Mouse (Mus musculus) right cerebral cortex, adult 2 months (tissue): Measurements from ENCODE around the gene Cops7a.

Experiments used
- DNase-seq, 2 experiments: peaks; one replicate each; pipeline ENCODE4 v3.0.0; 2021 to 2022; ENCODE audit warnings: low spot score in 2 of 2

Cops7a gene

DNA sequence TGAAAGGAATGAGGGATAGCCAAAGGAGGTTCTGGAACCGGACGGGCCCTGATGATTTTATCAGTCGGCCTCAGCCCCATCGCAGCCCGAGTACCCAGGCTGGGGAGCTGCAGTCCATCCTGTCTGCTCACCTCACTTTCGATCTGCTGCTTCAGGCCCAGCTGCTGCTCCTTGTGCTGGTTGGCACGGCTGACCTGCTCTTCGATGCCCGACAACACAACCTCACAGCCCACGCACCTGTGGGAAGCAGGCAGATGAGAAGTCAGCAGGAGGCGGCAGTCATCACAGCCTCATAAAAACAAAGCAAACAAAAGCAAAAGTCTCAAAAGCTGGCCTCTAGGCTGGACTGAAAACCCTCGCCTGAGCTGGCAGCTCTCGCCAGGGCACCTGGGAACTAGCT lies 5.4 kb downstream of the Cops7a start:
- DNase-seq, result no peak

DNA sequence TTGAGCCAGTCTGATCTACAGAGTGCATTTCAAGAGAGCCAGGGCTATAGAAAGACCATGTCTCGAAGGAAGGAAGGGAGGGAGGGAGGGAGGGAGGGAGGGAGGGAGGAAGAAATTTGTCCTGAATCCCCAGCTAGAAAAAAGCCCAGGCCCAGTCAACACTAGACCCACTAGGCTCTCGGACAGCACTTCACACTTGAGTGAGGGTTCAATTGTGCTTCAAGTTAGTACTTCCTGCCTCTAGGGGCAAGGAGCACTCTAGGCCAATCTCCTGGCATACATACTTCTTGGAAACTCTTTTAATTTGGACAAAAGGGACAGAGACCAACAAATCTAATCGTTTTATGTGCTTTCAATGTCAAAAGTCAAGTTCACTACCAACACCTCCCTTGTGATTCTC lies 7.2 kb downstream of the Cops7a start:
- no peak for DNase-seq

DNA sequence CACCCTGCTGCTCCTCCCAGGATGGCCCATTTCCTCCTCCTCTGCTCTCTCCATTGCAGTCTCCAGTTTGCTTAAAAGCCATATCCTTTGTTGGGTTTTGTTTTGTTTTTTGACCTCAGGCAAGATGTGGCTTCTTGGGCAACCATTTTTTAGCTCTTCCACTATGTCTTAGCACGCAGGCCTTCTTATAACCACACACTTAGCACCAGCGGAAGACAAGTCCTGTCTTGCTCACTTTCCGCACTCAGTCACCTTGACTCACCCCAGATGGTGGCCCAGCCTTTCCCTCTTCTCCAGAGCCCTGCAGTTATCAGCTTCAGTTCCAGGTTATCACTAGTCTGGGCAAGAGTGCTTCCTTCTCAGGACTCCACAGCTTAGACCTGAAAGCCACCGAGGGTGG lies 10.1 kb downstream of the Cops7a start:
- no peak for DNase-seq

DNA sequence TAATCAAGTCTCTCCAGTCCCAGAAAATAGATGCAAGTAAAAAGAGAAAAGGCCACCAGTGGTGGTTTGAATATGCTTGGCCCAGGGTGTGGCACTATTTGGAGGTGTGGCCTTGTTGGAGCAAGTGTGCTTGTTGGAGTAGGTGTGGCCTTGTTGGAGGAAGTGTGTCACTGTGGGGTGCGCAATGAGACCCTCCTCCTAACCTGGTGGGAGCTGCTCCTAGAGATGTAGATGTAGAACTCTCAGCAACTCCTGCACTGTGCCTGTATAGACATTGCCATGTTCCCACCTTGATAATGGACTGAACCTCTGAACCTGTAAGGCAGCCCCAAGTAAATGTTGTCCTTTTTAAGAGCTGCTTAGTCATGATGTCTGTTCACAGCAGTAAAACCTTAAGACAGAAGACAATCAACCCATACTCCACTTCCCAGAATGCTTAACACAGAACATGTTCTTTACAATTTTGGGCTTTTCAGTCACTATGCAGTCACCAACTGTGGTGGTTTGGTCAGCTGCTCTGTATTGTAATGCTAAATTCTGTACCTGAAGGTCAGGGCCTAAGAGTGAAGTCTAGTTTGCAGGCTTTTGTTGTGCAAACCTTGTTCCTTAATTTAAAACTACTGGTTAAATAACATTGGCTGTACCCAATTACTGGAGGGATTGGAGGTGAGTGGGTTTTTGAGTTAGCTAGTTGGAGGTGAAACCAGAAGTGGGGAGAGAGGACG lies 11.2 kb downstream of the Cops7a start:
- DNase-seq, result no peak

DNA sequence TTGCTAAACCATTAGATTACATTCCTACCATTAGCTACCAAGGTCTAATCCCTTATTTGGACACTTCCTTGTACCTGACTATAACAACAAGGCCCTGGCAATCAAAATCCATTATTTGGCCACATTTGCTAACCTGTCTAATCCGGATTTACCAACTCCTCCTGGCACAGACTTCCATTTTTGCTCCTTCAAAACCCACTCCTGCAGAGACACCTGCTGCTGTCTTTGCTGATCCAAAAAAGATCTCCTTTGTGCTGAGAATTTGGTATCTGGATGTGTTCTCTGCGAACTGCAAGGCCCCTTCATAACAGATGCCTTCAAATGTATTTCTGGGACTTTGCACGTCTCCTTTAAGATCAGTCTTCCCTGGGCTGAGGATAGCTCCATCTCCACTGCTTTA lies 21.8 kb downstream of the Cops7a start:
- DNase-seq, result no peak

DNA sequence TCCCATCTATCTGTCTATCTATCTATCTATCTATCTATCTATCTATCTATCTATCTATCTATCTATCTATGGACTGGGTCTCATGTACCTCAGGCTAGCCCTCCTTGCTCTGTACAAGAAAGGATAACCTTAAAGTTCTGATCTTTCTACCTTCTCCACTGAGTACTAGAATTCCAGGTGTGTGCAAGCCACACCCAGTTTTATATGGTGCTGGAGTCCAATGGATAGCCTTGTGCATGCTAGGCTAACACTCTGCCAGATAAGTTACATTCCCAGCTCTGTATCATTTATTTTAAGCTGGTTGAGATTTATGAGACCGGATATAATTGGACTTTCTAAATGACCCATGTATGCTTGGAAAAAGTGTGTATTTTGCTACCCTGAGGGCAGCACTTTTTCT lies 23.7 kb downstream of the Cops7a start:
- no peak for DNase-seq

DNA sequence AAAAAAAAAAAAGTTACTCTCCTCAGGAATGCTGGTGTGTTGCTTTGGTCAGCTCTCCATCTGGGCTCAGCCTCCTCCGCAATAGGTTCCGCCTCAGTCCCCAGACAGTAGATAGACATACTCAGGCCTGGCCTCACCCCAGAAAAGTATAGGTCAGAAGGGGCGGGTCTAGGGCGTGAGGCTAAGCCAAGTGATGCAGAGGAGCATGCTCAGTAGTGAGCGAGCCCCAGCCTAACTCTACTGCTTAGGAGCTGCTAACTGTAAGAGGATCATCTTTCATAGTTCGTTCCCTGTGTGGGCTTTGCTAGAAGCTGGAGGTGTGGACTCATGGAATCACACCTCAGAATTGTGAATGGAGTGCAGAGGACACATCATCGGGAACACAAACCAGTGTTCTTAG lies 26.8 kb downstream of the Cops7a start:
- DNase-seq, result no peak

DNA sequence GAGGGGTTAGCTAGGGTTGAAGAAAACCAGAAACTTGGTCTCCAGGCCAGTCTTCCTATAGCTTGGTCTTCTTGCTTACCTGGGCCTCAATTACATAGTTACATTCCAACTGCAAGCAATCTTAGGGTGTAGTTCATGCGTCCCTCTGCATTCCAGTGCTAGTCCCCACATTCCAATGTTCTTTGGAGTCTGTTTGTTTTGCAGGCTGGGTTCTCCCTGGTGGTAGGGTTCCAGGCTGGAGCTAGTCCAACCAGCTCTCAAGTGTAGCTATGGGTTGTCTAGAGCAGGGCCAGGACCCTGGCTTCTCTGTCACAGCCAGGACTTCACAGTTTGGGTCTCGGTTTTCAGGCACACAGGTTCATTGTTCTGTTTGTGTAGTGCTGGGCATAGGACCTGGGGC lies 27.8 kb downstream of the Cops7a start:
- DNase-seq, result no peak

DNA sequence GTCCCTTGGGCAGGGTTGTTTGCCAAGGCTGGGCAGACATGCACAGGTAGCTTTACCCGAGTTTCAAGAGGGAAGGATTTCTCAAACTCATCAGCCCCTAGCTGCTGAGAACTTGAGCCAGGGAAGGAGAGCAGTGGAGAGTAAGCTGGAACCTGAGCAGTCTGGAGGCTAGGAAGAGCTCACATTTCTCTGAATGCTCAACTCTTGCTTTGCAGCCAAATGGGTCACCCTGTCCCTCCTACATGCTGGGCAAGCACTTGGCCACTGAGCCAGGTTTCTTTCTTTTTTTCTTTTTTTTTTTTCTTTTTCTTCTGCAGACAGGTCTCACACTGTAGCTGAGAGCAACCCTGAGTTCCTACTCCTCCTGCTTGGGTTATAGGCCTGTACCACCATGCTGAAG lies 28.7 kb downstream of the Cops7a start:
- DNase-seq, result peak in 1 of 2 experiments; percentile 4

DNA sequence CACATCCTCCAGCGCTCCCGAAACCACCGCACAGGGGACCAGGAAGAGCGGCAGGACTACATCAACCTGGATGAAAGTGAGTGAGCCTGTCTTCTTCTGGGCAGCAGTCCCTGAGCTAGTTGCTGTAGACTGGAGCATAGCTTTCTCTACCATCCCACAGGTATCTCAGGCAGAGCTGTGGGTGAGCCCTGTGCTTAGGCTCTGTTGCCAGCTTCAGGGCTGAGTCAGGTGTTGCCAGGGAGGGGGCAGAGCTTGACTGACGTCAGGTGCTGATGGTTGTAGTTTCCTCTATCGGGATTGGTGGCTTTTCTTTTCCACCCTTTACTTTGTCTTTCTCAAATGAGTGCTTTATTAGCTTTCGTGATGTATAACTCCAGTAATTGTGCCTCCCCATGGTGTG lies 30.7 kb downstream of the Cops7a start:
- DNase-seq, result peak; percentile 42 to 53

DNA sequence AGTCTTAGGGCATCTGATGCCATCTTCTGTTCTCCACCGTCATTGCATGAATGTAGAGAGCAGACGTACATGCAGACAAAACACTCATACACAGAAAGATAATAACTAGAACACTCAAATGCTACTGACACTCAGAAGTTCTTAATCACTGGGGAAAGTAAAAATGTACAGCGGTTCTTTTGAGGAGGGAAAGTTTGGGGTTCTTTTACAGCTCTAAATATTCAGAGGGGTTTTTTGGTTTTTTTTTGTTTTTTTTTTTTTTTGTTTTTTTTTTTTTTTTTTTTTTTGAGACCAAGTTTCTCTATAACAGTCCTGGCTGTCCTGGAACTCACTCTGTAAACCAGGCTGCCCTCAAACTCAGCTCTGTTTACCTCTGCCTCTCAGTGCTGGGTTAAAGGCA lies 32.2 kb downstream of the Cops7a start:
- no peak for DNase-seq

DNA sequence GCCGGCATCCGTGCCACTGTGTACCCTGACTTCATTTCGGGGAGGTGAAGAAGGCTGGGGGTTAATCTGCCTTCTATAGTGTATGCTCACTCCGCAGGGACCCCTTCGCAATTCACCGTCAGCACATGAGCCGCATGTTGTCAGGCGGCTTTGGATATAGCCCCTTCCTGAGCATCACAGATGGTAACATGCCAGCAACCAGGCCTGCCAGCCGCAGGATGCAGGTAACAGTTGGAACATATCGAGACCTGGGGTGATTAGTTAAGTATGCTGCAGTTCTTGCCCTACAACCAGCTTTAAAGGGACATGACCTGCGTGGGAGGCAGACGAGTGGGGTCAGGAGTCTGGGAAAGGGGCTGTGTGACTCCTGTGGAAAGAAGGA lies 33.0 kb downstream of the Cops7a start:
- DNase-seq, result no peak

DNA sequence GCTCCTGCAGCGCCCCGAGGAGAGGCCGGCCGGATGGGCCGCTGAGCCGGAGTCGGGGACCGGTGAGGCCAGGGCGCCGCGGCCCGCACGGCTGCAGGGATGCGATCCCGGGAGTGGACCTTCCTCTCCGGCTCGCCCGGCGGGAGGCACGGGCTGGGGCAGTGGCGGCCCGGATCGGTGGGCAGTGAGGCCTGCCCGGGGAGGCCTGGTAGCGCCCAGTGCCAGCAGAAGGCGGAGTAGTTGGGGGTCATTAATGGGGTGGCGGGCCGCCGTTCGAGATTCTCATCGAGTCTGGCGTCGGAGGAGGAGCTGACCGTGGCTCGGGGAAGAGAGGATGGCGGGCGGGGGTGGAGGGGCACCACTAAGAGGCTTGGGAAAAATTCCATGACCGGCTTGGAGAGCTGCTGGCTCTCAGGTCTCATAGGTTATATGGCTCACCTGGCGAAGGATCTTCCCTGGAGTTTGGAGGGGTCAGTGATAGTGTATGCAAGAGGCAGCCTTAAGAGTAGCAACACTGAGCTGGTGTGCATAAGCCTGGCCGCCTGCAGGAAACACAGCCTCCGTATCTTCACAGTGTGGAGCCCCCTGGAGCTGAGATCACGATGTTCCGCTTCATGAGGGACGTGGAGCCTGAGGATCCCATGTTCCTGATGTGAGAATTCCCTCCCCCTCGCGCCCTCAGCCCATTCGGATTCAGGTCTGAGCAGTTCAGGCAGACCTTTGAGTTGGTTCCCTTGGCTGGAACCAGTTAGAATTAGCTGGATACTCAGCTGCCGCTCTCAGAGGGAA lies 33.6 kb downstream of the Cops7a start:
- peak; percentile 56 to 62 for DNase-seq

DNA sequence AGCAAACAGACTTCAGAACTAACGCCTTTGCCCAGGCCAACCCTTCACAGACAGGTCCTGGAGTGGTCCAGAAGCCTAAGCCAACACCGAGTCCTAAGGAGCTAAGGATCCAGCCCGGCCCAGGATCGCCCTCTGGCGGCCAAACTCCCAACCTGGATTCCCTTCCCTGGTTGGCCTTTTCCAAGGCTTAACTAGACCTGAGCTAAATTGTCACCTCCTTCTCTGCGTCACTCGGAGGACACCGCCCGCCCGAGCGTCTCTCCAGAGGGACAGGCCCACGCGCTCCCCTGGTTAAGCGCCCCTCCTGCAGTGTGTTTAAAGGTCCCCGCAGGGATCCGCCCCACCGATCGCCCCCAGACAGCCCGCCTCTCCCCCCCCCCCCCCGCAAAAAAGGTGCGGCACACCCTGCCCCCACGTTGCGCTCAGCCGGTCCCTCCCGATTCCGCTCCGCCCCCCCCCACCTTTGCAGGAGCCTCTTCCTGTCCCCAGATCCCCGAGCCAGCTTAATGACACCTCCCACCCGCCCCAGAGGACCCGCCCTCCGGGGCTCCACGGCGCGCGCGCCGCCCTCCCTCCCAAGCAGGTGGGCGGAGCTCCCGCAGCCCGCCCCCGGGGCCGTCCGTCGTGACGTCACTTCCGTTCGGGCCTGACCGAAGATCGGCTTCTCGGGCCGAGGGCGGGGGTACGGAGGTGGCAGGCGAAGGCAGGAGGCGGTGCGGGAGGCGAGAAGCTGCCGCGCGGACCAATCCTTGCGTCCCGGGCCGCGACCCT lies 34.4 kb downstream of the Cops7a start, which contains the start of gene Mlf2:
TSS of gene Mlf2 (plus strand) at position 633 of the 771 bp plus-strand sequence.
- DNase-seq, result peak; percentile 99

DNA sequence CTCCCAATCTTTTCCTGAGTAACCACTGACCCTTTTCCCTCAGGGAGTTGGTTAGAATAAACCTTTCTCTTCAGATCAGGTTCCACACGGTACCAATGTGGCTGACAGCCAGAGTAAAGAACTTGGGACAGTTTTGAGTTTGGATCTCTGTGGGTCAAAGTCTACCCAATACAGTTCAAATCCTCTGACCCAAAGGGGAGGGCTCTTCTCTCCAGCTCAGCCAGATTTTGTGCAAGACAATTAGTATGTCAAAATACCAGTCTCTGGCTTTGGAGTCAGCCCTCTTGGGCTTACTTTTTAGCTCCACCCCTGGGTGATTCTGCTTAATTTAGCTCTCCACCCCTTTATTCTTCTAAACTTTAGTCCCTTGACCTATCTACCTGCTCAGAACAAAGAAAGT lies 35.1 kb downstream of the Cops7a start:
- no peak for DNase-seq

DNA sequence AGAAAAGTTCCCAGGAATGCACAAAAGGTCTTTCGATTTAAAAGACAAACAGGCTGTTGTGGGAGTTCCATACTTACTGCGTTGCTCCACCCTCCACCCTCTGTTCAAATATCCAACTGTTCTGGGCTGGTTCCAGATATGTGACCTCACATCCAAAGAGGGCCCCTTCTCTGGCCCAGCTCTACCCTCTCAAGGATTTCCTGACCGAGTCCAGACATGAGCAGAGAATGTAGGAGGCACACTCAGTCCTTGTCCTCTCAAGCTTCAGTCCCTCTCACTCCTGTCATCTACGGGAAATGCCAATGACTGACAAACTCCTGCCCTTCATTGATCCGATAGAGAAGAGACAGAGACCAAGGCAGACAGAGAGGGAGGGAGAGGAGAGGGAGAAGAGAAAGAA lies 39.4 kb downstream of the Cops7a start:
- no peak for DNase-seq

DNA sequence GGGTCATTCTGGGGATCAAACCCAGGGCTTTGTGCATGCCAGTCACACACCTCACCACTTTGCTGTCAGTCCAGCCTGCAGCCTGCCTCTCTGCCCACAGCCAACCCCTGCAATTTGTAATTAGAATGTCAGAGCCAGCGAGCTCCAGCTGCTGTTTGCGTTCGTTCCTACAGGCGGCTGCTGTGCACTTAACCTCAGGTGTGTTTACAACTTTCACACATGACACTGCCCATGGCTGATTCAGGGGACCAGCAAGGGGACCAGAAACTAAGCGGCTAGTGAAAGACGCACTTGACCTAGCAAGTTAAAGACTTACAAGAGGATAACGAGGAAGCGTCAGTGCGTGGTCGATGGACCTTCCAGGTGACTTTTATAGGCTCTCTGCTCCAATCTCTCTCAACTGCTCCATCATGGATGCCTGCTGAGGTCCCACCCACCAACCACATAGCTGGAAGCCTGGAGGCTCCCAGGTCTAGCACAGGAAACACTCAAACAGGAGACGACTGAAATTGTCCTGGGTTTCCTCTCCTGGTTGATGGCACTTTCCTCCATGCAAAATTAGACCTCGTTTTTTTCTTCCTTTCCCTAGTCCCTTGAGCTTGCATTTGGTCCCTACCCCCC lies 40.1 kb downstream of the Cops7a start:
- DNase-seq, result no peak

DNA sequence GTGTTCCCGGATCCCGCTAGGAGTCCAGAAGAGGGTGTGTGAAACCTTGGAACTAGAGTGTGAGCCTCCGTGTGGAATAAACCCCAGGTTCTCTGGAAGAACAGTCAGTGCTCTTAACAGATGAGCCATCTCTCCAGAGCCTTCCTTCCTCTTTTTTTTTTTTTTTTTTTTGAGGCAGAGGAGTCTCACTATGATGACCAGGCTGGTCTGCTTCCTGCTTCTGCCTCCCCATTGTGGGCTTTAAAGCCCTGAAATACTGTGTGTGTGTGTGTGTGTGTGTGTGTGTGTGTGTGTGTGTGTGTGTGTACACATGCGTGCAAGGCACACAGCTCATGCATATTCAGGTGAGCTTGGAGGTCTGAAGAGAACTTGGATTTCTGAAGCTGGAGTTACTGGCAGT lies 43.8 kb downstream of the Cops7a start:
- no peak for DNase-seq

DNA sequence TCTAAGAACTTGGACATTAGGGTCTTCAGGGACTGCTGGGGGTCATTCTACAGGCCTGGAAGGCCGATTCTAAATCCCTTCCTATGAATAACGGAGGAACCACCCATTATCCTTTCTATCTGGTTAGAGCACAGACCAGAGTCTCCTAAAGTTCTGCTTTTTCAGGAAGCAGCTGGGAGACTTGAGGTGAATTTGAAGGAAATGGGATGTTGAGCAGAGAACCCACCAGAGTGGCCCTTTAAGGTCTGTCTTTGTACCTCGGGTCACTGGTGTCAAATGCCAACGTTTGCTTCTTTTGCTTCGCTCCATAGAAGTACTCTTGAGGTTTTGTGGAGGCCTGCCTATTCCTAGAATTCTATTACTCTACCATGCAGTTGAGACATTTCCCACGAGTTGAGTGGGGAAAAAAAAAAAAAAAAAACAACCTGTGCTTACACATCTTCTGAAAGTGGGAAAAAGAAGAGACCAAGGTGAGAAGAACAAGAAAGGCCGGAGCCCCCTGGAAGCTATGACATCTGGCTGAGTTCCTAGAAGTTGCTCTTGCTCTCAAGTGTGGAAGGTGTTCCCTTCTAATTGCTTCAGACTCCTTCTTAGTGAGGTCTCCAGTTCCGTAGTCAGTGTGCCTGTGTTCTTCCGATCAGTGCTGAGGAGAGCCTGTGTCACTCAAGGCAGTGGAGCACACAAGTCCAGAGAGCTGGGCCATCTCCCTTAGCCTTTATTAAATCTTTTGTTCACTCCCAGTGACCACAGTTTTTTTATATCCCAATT lies 44.8 kb downstream of the Cops7a start:
- no peak for DNase-seq

DNA sequence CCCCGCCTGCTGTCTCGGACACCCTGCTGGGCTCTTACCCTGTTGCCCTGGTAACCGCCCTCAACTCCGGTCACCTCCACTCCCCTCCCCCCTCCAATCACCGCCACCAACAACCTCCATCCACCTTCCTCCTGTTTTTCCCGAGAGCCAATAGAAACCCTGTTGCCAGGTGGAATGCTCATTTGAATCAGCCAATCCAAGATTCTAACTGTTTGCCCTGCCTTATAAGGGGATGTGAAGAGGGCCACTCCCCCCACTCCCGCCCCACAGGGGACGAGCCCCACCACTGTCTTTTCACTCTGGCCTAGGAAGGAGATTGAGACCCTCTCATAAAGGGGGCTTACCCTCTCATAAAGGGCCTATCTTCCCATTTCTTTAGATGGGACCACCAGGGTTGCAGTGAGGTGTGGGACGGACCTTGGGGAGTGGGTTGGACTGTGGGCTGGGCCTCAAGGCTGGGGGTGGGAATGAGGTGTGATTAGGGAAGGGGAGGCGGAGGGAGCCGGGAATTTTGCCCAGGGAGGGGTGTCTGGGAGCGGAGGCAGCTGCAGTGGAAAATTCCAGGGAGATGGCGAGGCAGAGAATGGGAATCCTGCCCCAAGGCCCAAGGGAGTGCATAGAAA lies 45.5 kb downstream of the Cops7a start, which contains the start of gene Ptms:
TSS of gene Ptms (minus strand) at position 409 of the 623 bp plus-strand sequence.
- DNase-seq, result peak; percentile 92
